Mouse (Mus musculus) layer of hippocampus, postnatal 14 days (tissue): Measurements from ENCODE around the gene Josd1. TPM values are rescaled to one million over a fixed set of nuclear protein-coding genes. Genes with fewer than 3 reads are reported as not detected.

Experiments
- DNase-seq, 2 experiments: peaks; one replicate each; pipeline ENCODE4 v3.0.0; 2021 to 2022; ENCODE audit warnings: low spot score in 2 of 2, mixed read lengths in 1 of 2
- long read RNA-seq, 2 experiments: library from polyadenylated mRNA; stranded (forward); transcript quantifications; one replicate each; pipeline ENCODE4 v2.0.0; 2021
- total RNA-seq, 2 experiments: library from RNA; stranded (reverse); gene quantifications; 2 replicates each; pipeline ENCODE4 v1.2.3; 2021

Gene Josd1
- 10 to 100 TPM; 46.2 to 46.4 TPM for total RNA-seq
- long read RNA-seq, experiment 1, transcript Josd1-201 (4 exons, 3,440 nt): major isoform, 11 of 19 reads
- long read RNA-seq, experiment 1, partial matches to known transcripts: 2 of 19 reads
- long read RNA-seq, experiment 1, other reads (novel, unspliced or antisense): 6 of 19 reads
- long read RNA-seq, experiment 2, transcript Josd1-201 (4 exons, 3,440 nt): major isoform, 21 of 37 reads
- long read RNA-seq, experiment 2, partial matches to known transcripts: 1 of 37 reads
- long read RNA-seq, experiment 2, other reads (novel, unspliced or antisense): 15 of 37 reads

DNA sequence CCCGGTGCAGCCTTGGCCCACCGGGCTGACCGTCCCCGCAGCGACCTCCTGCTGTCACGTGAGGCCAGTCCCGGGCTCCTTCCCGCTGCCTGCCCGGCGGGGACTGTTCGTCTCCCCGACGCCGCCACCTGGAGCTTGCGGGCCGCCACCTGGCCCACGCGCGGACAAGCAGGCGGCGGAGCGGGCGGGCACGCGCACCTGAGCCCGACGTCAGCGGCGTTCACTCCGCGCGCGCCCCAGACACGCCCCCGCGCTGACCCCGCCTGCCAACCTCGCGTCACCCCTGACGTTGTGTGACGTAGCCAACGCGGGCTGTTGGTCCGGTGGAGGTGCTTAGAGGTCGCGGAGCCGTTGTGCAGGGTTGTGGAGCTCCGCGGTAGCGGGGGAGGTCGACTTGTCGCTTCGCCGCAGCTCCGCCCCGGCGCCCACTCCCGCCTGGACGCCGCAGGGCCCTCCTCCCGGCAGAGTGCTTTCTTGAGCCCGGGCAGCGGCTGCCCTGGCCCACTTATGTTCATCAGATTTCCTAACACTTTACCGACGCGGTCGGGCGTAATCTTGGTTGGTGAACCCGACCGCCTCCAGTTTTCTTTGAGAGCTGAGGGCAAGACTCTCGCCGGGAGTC, at the start of gene Josd1:
TSS of gene Josd1 (minus strand) at position 274 of the 622 bp plus-strand sequence.
- peak; percentile 95 for DNase-seq

DNA sequence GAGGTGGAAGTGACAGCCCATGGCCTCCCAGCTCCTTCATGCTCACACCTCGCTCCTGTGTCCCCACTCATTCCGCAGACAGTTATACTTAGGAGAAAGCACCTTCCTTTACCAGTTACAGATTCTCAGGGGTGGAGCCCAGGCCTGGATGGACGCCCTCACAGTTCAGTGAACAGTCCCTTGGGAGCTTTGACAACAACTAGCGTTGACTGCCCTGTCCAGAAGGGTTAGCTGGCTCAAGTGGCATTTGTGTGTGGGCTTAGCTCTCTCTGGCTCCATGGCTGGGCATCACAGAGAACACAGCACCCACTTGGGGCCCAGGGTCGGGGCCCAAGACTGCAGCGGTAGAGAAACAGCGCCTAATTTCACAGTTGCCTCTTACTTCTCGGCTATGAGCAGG, 46.6 kb upstream of the Josd1 start:
- DNase-seq: no peak

DNA sequence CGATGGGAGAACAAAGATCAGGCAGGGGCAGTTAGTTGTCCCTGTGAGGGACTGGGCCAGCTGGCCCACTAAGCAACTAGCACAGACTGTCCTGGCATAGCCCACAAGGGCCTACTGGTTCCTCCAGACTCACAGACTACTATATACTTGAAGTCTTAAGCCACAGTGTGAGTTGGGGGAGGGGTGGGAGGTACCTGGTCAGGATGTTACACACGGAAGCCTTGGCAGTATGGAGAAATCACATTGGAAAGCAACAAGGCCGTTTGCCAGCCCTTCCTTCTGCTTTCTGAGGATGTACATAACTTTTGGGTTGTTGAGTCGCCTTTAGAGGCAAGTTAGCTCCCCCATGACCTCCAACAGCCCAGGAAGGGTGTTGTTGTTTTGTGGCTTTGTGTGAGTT, 45.9 kb upstream of the Josd1 start:
- no peak for DNase-seq

DNA sequence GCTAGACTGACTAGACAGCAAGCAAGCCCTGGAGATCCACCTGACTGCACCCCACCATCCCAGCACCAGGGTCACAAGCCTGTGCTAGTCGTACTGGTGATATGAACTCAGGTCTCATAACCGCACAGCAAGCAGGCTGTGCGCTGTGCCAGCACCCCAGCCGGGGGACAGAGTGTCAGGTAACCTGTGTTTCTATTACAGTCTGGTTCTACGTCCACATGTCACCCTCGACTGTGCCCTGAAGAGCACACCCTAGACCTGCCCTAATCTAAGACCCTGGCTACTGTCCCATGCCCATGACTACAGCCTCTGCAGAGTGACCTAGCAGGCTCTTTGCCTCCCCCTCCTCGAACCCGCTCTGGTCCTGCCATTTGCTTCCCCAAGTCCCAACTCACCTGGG, 45.5 kb upstream of the Josd1 start:
- DNase-seq: no peak

DNA sequence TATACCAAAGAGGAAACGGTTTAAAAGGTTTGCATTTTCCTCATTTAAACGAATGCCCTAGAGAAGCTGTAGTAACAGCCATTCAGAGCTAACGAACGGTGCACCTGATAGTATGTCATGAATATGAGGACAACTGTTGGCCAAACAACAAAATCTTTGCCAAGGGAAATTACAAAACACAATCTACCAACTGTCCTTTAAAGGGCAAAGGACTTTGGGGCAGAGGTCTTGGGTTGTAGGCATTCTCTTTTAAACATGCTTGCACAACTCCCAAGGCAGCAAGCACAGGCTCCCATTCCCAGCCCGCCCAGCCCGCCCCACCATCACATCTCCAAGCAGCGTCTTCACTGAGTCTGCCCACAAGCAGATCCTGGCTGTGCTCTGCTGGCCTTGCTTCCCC, 43.8 kb upstream of the Josd1 start:
- no peak for DNase-seq

DNA sequence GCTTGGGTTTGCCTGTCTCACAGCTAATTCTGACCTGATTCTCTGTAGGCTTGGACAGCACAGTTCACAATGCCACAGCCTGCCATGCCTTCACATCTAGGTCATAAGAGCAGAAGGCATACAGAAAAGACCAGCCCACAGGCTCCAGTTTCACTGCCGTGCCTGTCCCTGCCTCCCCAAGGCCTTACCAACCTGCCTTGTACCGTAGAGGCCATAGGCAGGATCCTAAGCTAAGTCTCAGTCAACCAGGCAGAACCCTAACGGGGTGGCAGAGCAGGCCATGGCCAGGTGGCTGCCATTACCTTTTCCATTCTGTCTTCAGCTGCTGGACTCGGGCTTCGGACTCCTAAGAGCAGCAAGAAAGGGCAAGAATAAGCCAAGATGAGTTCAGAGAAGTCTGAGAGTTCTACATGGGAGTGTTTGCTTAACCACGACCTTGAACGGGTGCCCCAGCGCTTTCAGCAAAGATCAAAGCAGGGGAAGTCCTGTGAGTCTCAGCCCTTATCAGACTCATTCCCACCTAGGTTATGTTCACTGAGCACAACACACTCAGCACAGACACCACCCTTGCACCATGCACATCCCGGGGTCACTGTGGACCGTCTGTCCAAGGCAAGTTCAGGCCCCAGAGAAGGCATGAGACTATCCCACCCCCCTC, 41.1 kb upstream of the Josd1 start:
- no peak for DNase-seq

DNA sequence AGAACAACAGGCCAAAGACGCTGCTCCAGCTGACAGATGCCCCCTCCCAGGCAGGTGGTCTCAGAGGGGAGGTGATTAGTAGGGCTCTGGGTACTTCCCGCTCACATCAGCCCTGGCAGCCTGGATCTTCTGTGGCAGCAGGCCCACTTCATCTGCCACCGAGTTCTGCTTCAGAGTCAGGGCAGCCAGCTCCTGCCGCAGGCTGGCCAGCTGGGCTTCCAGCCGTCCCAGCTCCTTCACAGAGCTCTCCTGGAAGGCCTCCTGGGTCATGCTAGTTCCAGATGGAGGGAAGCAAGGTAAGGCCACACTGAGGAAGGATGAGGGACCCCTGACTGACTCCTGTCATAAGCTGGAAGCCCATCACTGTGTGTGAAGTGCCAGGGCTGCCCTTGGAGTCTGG, 40.6 kb upstream of the Josd1 start:
- DNase-seq: peak in 1 of 2 experiments; percentile 50

DNA sequence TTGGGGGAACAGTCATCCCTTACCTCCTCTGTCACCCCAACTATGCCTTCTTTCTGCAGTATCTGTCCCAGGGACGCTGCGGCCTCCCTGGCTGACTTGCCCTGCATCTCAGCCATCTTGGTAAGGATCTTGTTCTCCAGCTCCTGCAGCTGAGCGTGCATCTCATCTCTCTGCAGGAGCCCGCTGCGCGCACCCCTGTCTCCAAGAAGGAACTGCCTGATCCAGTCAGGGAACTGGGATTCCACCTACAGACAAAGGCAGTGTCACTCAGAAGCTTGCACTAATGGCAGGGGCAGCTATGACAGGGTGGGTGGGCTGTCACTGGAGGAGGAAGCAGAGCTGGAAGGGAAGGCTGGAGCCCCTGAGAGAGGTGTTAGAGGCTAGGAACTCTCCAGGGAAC, 40.1 kb upstream of the Josd1 start:
- DNase-seq: no peak

DNA sequence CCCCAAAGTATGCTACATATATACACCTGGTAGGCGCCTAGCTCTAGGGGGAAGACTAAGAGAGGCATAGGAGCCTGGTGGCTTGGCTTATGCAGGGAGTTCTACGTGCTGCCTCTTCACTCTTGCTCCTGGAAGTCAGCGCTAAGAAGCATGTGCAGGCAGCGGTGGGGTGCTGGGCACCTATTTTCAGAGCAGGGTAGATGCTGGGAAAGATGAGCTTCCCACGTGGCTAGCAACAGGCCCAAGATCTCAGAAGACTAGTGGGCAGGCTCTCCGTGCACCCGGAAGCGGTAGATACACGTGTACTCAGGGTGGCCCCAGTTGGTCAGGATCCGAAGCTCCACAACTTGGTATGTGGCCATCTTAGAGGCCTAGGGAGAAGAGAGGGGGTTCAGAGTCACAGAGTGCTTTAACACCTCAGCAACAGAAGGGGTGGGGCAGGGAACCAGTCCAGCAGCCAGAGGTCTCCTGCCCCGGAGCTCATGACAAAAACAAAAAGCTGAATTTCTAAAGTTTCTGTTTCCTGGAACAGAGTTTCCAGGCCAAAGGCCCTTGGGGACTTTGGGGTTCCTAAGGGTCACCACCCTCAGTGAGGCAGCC, 37.6 kb upstream of the Josd1 start:
- DNase-seq: no peak

DNA sequence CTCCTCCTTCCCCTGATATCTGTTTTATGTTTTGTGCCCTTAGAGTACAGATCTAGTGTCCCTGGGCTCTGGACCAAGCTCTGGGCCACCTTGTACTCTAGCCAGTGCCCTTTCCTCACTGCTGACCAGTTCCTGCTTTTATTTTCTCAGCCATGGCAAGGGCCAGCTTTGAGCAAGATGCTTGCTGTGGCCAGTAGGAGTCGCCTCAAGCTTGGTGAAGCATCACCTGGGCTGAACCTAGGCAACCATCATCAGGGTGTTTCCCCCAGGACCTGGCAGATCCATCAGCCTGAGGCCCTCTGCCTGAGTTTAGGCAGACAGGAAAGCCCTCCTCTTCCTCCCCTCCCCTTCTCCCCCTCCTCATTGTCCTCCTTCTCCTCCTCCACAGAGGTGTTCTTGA, 35.7 kb upstream of the Josd1 start:
- DNase-seq: no peak

DNA sequence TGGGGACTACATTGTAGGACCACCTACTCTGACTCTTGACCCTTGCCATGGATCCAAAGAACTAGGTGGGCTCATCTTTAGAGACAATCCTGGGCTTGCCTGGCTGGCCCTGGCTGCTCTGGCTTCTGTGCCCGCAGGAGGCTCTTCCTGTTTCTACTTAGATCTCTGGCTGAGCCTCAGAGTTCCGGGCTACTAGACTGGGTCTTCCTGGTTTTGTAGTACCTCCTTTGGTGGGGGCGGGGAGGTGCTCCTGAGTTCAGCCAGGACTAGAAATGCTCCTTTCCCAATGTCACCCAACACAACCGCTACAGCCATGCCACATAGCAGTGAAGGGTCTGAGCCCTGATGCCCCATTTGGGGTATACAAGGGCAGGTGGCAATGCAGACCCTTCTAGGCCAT, 33.1 kb upstream of the Josd1 start:
- no peak for DNase-seq

DNA sequence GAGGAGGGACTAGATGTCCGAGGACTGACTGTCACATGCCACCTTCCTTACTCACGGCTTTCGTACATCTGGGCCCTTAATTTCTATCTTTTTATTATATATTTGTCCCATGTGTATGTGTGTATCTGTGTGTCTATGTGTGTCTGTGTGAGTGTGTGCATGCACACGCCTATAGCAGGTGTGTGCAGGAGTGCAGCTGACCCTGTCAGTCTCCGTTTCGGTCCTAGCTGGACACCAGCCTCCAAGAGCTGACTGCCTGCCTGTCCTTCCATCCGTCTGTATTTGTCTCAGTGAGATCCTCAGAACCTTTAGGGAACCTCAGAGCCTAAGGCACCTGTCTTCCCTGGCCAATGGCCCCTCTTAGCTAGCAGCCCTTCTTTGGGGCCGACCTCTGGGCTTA, 32.5 kb upstream of the Josd1 start:
- no peak for DNase-seq

DNA sequence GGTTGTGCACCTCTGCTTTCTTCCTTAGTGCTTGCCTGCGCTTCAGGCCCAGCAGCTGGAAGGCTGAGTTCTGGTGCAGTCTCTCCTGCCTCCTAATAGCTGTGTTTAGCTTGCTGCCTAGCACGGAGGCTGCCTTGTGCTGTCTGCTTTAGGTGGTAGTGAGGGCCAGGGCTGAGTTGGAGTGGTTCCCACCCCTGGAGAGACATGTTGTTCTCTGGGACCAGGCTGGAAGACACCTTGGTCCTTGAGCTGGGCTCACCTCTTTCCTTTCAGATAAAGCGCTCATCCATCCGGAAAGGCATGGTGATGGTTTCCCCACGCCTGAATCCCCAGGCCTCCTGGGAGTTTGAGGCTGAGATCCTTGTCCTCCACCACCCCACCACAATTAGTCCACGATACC, 29.0 kb upstream of the Josd1 start:
- no peak for DNase-seq

DNA sequence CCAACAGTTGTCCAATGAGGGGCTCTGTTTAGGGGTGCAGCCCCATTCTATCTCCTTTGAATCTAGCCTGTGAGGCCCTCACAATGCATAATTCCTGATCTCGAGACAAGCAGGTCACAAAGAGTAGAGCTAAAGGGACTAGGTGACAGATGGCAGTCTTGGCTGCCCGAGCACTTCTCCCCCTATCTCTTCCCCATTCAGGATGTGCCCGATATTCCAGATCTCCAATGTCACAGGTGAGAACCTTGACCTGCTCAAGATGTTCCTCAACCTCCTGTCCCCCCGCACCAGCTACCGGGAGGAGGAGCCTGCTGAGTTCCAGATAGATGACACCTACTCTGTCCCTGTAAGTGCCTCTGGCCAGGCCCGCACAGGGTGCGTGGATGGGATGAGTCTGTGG, 27.9 kb upstream of the Josd1 start:
- no peak for DNase-seq

DNA sequence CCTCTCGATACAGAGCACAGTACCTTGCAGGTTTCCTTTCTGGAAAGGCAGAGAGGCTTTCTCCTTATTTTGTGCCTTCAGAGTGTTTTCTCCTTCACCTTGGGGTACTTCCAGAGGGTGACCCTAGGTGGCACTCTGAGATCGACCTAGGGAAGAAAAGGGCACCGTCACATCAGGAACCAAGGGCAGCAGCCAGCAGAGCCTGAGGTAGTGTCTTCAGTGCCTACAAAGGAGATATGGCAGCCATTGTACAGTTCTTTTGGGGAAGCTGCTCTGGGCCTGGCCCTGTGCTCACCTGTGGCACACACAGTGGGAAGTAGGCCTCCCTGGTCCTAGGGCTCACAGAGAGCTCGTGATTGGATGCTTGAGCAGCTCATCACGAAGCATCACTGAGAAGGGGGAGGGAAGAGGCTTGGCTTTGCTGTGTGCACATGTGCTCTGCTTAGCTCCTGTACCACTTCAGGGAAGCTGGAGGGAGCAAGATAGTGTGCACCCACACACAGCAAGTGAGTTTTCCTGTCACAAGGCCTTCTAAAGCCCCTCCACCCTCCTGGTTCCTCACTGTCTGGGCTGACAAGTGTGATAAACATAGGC, 20.6 kb upstream of the Josd1 start:
- DNase-seq: no peak

DNA sequence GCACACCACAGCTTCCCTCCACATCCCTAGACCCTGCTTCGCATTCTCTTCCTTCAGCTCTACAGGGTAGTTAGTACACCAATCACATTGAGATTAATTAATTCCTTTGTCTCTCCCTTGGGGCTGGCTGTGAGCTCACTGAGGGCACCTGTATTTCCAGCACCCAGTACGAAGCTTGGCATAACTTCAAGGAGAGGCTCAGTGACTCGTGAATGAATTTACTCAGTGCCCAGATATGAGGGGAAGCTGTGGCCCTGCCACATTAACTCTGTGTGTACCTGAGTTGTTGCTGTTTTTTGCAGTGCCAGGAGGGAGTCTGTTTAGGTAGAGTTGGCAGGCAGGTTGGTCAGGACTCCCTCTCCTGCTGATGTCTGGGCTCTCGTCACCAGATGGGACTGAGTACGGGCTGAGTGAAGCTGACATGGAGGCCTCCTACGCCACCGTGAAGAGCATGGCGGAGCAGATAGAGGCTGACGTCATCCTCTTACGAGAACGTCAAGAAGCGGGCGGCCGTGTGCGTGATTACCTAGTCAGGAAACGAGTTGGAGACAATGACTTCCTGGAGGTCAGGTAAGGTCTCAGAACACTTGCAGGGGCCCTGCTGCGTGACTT, 19.0 kb upstream of the Josd1 start:
- no peak for DNase-seq

DNA sequence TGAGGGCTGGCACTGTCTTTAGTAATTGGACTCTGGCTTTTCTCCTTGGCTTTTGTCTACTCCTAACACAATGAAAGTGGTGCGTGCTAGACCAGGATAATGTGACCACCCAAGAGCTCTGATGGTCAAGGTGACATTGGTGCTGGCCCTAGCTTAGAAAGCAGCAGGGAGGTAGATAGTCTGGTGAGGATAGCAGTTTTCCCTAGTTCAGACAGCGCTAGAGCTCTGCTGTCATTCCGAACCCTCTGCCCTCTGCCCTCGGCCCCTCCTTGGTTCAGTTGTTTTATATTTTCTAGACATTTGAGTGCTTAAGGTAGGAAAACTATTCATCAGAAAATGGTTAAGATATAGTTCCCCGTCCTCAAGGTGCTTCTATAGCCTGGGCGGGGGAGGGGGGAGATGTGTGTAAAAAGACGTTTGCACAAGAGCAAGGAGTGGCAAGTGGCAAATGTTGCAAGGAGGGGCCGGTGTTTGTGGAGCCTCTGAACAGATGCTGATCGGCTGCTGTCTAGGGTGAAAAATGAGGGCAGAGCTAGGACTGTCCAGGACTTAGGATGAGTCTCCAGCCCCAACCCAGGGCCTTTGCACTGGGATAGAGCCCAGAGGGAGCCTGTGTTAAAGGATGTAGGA, 10.0 kb upstream of the Josd1 start:
- no peak for DNase-seq

DNA sequence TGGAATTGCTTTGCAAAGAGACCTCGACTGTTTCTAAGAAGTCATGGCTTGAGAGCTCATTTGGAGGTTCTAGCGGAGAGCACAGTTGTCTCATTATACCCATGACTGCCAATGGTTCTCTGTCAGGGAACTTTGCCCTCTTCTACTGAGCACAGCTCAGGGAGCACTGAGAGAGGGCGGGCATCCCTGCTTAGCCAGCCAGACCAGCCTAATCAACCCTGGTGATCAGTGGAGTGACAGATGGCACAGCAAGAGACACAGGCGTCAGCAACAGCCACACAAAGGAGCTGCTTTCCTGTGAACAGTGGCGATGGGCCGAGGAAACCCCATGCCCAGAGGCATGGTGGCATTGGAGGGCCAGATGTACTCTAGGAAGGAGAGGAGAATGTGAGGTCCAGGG, 9.3 kb upstream of the Josd1 start:
- peak in 1 of 2 experiments; percentile 40 for DNase-seq

DNA sequence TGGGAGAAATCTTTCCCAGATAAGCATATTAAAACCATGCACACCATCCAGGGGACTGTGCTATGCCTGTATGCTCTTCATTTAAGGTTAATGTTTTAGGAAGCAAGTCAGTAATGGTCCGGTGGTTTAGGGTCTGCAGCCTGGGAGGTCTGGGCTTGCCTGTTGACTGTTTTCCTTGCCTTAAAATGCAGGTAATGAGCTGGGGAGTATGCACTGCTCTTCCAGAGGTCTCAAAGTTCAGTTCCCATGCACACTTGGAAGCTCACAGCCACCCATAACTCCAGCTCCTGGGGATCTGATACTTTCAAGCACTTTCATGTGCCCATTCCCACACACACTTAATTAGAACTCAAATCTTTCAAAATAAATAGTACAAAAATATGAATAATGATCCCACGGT, 8.8 kb upstream of the Josd1 start:
- DNase-seq: no peak

DNA sequence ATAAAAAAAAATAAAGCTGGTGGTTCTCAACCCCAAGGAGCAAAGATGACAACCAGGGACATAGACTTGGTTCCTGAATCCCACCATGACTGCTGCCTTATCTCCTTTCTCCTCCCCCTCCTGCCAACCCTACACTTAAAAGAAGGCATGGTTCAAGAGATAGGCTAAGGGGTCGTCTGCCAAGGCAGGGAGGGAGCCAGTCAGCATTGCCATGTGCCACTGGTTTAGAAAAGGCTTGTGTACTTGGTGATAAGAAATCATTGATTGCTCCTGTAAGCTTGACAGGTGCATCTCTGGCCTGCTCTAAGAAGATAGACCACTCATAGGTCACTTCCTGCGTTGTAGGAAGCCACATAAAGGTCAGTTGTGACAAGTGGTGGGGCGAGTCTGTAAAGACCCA, 7.8 kb upstream of the Josd1 start:
- no peak for DNase-seq

DNA sequence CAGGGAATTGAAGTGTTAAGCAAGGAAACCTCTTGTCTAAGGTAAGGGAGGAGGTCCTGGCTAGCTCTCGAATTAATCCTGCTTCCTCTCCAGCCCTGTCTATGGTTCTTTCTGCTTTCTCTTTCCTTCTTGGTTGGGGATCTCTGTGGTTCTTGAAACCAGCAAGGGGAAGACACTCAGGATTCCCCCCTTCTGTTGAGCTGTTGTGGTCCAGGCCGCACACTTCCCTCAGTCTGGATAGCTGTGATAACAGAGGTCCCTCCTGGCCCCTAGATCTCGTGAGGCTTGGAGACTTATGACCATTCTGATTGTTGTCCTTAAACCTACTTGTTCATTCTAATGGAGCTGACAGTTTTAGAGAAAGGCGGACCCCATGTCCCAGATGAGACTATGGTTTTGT, 6.8 kb upstream of the Josd1 start:
- no peak for DNase-seq
